Mouse (Mus musculus): ENCODE data around the gene Cdr2l.

The Cdr2l gene

DNA sequence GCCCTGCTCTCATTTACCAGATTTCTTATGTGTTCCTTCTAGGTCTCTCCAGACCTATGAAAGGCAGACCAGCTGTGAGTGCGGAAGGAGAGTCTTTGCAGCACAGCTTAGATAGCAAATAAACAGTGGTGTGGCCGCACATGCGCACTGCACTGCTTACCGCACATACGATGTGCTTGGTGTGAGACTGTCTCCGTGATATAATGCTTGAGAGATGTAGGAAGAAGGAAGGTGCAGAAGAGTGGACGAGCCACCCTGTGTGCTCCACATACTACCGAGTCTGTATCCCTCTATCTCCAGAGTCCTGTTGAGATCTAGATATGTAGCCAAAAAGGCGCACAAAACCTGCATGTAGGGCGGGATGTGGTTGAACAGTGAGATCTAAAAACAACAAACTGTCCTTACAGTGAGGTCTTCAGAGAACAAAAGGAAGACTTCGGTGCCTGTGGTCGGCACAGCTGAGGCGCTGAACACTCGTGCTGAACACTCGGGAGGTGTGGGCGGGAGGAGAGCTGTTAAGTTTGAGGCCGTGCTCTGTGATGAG lies 25.2 kb downstream of the Cdr2l start:
- peak; percentile 75 to 82 for DNase-seq (ENCODE audit: low spot score in 2 of 2)

DNA sequence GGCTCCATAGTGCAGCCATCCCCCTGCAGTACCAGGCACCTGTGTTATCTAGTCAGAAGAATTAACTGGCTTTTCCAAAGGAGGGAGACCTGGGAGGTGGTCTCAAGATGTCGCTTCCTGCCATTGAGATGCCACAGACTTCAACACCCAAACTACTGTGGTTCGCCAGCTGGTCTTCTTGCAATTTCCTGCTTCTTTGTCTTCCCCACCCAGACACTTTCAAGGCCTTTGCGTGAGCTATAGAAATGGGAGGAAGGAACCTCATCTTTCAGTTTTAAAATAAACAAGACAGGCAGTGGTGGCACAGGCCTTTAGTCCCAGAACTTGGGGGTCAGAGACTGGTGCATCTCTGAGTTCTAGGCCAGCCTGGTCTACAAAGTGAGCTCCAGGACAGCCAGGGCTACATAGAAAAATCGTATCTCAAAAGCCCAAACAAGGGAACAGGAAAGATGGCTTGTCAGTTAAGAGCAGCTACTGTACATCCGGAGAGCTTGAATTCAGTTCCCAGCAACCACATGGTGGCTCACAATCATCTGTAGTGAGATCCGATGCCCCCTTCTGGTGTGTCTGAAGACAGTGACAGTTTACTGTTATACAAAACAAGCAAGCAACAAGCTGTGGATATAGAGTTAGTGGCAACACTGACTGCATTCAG lies 26.7 kb downstream of the Cdr2l start:
- peak; percentile 72 to 77 for DNase-seq (ENCODE audit: low spot score in 2 of 2)

GRCm38 (mm10) chr11:115409556-115409955 lies 27.8 kb downstream of the Cdr2l start:
- no peak for DNase-seq (ENCODE audit: low spot score in 2 of 2)

DNA sequence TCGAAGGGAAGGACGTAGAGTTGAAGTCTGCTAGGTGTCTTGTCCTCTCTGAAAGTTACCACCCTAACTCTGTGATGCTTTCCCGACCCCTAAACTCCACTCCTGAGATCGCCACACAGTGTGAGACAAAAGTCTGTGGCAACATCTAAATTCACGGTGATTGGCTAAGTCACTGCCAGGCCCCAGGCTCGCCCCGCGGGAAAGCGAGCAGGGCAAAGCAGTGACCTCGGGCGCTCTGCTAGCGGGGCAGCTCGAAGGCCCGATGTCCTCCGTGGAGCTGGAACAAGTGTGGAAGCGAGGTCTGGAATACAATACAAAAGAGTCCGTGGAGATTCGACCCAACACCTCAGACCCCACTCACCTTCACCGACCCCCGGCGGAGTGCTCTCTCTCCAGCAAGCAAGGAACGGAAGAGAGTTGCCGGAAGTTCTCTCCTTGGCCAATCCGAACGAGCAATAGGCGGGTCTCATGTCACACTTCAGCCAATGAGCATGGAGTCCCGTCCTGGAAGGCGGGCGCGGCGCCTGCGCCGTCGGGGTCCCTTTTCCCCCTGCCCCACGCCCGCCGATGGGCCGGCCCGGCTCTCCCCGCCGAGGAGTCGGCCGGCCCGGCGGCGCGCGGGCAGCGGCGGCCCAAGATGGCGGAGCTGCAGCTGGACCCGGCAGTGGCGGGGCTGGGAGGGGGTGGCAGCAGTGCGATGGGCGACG lies 38.0 kb downstream of the Cdr2l start, which contains the start of the genes Atp5h and Kctd2:
Gene Atp5h, minus strand, starts transcription at position 432 of the 707 bp plus-strand sequence.
Gene Kctd2, plus strand, starts transcription at position 598 of the 707 bp plus-strand sequence.
- peak; percentile 92 for DNase-seq (ENCODE audit: low spot score in 2 of 2)

- DNase-seq (ENCODE audit: low spot score in 2 of 2), result peak in 1 of 2 experiments; percentile 51
These were observed 38.8 kb downstream of the Cdr2l start for GRCm38 (mm10) chr11:115420336-115421190.

- no peak for DNase-seq (ENCODE audit: low spot score in 2 of 2)
These were observed 39.6 kb downstream of the Cdr2l start for GRCm38 (mm10) chr11:115421328-115421727.

DNA sequence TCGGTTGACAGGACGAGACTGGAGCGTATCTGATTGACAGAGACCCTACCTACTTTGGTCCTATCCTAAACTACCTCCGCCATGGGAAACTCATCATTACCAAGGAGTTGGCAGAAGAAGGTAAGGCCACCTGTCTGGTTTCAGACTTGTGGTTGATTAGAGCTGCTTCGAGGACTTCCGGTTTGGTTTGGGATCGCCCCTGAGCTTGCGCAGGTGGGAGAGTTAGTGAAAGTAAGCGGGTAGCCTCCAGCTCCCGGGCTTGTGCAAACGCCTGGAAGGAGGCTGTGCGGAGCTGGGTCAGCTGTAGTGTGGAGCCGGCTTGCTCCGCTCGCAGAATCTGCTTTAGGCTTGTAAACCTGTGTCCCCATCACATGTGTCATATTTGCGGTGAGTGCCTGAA lies 40.3 kb downstream of the Cdr2l start:
- no peak for DNase-seq (ENCODE audit: low spot score in 2 of 2)

- no peak for DNase-seq (ENCODE audit: low spot score in 2 of 2)
These were observed 41.4 kb downstream of the Cdr2l start for GRCm38 (mm10) chr11:115423091-115423490.

DNA sequence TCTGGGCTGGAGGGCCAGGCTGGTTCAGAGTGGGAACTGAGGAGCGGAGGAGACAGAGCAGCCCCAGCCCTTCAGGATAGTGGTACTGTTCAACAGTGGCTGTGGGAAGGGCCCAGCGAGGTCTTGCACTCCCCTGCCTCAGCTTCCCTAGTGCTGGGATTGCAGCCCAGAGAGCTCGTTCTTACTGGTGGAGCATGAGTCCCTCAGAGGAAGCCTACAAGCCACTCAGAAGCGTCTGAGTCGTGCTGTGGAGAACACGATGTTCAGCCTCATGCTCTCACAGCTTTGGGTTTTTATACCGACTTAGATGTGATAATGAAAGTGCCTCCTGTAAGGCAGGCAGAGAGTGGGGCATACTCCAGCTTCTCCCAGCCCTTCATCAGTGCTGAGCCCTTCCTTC lies 43.0 kb downstream of the Cdr2l start:
- no peak for DNase-seq (ENCODE audit: low spot score in 2 of 2)

GRCm38 (mm10) chr11:115425671-115426070 lies 44.0 kb downstream of the Cdr2l start:
- peak; percentile 60 to 67 for DNase-seq (ENCODE audit: low spot score in 2 of 2)

DNA sequence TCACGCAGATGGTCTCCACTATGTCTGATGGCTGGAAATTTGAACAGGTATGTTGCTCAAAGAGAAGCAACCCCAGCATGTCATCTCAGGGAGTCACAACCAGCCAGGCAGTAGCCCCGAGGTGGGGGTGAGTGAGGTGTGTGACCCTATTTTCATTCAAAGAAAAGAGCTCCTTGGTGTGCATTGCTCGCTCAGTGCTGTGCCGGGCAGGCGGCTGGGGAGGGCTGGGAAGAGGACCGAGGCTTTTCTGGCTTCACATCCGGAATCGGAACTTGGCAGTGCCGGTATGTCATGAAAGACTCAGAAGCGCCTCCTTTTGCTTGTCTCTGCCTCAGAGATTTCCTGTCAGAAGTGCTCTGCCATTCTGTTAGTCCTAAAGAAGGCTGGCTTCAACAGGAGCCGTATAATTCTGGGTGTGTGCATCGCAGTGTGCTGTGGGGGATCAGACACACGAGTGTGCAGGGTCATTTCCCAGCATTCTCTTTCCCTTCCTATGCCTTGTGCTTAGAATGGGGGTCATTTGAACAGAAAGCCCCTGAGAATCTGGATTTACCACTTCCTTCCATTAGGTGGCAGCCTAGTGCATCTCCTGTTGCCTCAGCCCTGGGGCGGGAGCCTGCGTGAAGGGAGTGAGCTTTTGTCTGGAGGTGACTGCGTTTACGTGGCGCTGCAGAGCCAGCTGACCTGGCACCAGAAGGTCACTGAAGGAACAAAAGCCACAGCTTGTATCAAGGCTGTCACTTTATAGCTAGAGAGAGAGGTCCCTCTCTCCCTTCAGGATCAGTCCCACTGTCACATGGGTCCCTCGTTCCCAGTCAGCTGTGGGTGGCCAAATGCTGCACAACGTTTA lies 46.0 kb downstream of the Cdr2l start:
- DNase-seq (ENCODE audit: low spot score in 2 of 2), result peak; percentile 77 to 86

- DNase-seq (ENCODE audit: low spot score in 2 of 2), result no peak
These were observed 47.6 kb downstream of the Cdr2l start for GRCm38 (mm10) chr11:115429307-115429706.

- no peak for DNase-seq (ENCODE audit: low spot score in 2 of 2)
These were observed 48.8 kb downstream of the Cdr2l start for GRCm38 (mm10) chr11:115430561-115430960.

DNA sequence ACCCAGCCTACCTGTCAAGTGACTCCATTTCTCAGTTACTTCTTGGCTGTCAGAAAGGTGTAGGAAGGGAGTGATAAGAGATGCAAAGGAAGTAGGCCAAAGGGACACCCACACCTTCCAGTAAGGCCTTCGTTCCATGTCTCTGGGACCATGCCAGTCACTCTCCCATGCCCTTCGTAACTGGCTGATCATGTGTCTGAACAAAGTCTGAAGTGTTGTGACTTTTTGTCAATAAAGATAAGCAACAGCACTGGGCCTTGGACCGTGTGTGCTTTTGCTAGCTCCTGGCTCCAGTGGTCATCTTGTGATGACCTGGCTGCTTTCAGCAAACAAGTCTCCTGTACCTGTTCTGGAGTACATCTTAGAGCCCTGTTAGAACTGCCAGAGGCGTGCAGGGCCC lies 51.1 kb downstream of the Cdr2l start:
- DNase-seq (ENCODE audit: low spot score in 2 of 2), result no peak

DNA sequence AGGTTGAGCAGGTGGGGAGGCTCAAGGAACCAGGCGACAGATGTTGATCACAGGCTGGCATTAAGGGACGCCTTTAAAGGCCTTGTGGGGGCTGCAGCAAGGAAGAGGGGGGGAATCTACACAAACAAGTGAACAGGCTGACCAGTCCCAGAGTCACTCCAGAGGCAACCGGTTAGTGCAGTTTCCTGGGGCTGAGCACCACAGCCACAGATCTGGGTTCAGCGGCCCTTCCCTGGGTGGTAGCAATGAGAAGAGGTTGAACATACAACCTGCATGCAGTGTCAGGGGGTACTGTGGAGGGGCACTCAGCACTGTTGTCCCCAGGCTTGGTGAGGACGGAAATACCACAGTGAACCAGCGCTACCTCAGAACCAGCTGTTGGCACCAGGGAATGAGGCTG lies 51.6 kb downstream of the Cdr2l start:
- DNase-seq (ENCODE audit: low spot score in 2 of 2), result no peak

- no peak for DNase-seq (ENCODE audit: low spot score in 2 of 2)
These were observed 54.1 kb downstream of the Cdr2l start for GRCm38 (mm10) chr11:115435596-115436337.

DNA sequence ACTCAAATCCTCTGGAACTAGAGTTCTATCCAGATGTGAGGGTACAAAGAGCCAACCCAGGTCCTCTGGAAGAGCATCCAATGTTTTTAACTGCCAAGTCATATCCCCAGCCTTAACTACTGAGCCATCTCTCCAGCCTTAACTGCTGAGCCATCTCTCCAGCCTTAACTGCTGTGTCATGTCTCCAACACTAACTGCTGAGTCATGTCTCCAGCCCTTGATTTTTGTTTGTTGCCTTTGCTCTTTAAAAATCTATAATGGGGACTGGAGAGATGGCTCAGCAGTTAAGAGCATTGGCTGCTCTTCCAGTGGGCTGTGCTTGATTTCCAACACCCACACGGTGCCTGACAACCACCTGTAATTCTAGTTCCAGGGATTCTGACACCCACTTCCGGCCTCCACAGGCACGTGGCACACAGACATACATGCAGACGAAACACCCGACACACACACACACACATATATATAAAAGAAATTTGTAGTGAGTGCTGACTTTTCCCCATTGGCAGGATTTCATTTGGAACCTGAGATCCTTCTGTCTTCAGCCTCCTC lies 55.9 kb downstream of the Cdr2l start:
- DNase-seq (ENCODE audit: low spot score in 2 of 2), result no peak

DNA sequence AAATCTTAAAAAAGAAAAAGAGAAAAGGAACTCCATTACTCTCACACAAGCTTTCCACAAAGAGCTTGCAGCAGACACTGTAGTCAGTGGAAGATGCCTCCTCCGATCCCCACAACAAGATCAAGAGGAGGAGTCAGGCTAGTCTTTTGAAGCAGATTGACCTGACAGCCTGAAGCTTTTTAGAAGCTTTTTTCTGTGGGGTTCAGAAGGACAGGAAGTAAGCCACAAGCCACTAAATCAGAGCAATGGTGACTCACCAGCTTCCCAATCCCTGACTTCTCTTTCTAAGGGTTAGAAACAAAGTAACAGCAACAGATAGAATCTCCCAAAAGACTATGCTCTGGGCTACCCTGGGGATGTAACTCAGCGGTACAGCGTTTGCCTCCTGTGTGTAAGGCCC lies 57.6 kb downstream of the Cdr2l start:
- no peak for DNase-seq (ENCODE audit: low spot score in 2 of 2)

- DNase-seq (ENCODE audit: low spot score in 2 of 2), result no peak
These were observed 58.3 kb downstream of the Cdr2l start, which contains the start of gene Trim80 for GRCm38 (mm10) chr11:115439906-115440595. Trim80 (plus strand) TSS chr11:115440545.
